Mouse (Mus musculus) left cerebral cortex, postnatal 36 days (tissue): ENCODE data around the gene Gmds. TPM values are rescaled to one million over a fixed set of nuclear protein-coding genes. Genes with fewer than 3 reads are reported as not detected.

ENCODE experiments used
- DNase-seq, 2 experiments: peaks; one replicate each; pipeline ENCODE4 v3.0.0; 2021 to 2022; ENCODE audit warnings: low spot score in 2 of 2, mixed read lengths in 1 of 2
- intact Hi-C: fragments of 180-260 bp; cut with DNase I; formaldehyde crosslinking; loops from one replicate; pipeline ENCODE4 v1.15.1; 2025
- total RNA-seq, 2 experiments: library from RNA; stranded (reverse); gene quantifications; 2 replicates each; pipeline ENCODE4 v1.2.3; 2021

Gene Gmds
- total RNA-seq, 2 experiments from 2014 or later = 10.3 to 12.8 TPM

DNA sequence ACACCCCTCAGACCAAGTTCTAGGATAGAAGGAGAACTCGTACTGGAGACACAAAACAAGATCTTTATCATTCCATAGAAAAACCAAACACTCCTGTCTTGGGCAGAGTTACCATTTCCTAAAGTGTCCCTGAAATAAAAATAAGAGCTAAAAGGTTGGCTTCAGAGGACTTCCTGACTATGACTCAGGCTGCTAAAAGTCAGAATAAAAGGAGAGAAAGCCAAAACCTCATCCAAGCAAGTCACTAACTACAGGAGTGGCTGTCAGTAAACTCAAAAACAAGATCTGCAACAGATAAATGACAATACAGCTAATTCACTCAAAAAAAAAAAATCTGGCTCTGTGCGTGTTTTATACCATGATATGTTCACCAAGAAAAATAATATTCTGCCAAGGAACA is 69.3 kb downstream of the Gmds start:
- DNase-seq = no peak
- intact Hi-C loops = no loop called here

DNA sequence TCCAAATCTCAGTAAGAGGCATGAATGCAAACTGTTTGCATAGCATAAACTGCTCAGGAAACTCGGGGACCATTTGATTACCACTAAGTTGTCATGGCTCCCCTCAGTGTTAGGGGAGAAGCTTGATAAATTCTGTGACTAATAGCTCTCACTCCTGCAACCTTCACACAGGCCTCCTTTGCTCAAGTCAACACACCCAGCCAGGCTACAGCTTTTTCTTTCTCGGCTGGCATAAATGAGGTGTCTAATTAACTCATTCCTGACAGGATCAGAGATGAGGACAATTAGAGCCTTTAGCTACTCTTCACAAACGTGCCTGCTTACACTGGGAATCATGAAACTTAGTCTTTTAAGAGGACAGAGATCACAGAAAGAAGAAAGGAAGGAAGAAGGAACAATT is 70.3 kb downstream of the Gmds start:
- DNase-seq = no peak
- intact Hi-C loops = no loop called here

DNA sequence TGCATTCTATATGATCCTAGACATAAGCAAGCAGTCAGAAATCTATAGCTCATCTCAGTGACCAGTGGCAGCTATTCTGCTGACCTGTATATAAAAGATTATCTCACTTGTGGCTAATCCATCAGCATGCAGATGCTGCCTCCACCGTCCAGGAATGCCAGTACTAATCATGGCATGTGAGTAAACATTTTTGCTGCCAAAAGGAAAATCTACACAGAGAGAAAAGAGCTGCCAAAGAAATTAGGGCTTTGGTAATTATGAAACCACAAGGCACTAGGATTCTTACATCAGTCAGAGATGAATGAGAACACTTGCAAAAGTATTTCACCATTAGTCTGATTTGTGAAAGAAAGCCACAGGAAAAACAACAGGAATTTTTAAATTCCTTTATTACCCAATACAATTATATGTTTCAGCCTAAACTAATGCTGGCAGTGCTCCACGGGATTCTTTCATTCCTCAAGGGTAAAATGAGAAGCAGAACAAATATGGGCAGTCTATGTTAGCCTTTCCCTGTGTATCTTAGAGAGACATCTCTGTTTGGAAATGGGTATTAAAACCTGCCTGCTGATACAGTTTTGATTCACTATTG is 71.3 kb downstream of the Gmds start:
- intact Hi-C loops = no loop called here
- DNase-seq = no peak

DNA sequence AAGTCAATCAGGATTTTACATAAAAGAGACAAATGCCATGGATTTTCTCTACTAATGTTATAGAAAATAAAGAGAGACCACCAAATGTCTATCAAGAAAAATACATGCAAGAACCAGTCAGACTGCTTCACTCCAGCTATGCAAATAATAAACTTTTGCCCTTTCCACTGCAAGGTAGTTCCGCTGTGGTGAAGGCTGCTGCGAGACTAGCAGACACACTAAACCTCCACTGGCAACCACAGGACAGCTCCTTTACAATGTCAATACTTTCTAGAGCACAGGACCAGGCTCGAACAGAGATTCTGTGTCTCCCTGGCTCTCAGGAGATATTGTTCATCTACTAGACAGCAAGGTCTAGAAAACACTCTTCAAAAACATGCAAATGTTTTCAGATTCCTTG is 71.8 kb downstream of the Gmds start:
- intact Hi-C loops = no loop called here
- no peak for DNase-seq

GRCm38 (mm10) chr13:32256121-32256520 is 82.4 kb downstream of the Gmds start:
- intact Hi-C loops = no loop called here
- DNase-seq = no peak

DNA sequence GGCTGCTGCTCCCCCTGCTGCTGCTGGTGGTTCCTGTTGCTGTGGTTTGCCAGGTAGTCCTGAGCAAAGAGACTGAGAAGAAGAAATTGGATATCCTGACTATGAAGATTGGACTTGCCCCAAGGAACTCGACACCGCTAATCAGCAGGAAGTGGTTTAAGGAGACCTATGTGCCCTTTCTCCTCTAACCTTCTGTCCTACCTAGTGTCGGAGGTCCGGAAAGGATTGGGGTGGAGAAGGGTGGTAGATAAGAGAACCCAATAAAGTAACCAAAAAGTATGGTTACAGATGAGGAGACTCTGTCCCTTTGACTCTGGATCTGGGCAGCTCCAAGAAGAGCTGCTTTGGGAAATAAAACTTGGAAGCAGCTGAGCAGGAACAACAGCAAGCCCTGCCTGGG is 86.3 kb downstream of the Gmds start:
- intact Hi-C loops = no loop called here
- DNase-seq = no peak

- DNase-seq = no peak
- intact Hi-C loops = no loop called here
Observed at GRCm38 (mm10) chr13:32242200-32242599, 96.3 kb downstream of the Gmds start.

GRCm38 (mm10) chr13:32236269-32236678 is 102.3 kb downstream of the Gmds start:
- DNase-seq = no peak
- intact Hi-C loops = no loop called here

DNA sequence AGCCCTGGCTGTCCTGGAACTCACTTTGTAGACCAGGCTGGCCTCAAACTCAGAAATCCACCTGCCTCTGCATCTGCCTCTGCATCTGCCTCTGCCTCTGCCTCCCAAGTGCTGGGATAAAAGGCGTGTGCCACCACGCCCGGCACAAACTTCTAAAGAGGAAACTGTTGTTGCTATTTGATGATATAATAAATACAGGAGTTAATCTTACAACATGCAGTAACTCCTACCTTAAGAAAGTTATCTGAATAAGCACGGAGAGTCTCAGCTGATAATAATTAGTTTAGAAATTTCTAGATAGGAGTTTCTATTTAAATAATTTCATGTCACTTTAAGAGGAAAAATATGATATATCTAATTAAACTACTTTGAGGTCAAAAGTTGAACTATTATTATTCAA is 103.5 kb downstream of the Gmds start:
- no peak for DNase-seq
- intact Hi-C loops = no loop called here

- intact Hi-C loops = no loop called here
Observed at GRCm38 (mm10) chr13:32234019-32234418, 104.5 kb downstream of the Gmds start.

GRCm38 (mm10) chr13:32232391-32232790 is 106.1 kb downstream of the Gmds start:
- intact Hi-C loops = no loop called here
- no peak for DNase-seq

More at GRCm38 (mm10) chr13:32234019-32234418, 104.5 kb downstream of the Gmds start:
- no peak for DNase-seq

- intact Hi-C loops = no loop called here
- no peak for DNase-seq
Observed at GRCm38 (mm10) chr13:32231956-32232355, 106.6 kb downstream of the Gmds start.

- intact Hi-C loops = no loop called here
- no peak for DNase-seq
Observed at GRCm38 (mm10) chr13:32227874-32228562, 110.5 kb downstream of the Gmds start.

GRCm38 (mm10) chr13:32217647-32218046 is 120.9 kb downstream of the Gmds start:
- DNase-seq = no peak
- intact Hi-C loops = loop anchor here (10.0 kb wide), 1 partner anchor 197 kb away; no protein-coding TSS in a partner anchor

DNA sequence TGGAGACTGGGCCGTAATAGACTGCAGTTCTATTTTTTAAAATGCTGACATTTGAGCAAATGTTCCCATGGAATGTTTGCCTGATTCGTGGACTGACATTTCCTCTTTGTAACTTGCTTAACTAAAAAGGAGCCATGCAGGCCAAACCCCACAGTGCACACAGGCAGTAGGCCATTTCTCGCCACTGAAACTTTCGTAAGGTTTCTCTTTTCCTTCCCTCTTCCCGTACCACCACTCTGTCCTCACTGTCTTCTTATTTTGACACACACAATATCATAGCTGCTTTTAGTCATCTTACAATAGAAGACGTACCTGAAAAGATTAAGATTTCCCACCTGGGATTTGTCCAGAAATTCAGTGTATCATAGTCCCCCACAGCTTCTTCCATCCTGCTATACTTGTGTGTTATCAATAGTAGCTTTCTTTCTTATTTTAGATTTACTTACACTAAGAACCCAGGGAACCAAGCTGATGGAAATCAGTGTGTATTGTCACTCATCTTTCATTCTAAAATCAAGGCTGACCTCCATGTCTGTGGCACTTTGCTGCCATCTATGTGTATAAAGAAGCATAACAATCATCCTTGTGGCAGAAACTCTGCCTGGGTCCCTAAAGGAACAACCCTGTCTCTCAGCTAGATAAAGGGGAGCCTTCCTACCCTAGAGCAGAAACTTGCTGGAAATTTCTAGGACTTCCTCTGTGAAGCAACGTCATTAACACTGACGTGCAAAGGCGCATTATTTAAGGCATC is 124.7 kb downstream of the Gmds start:
- intact Hi-C loops = loop anchor here (2.0 to 10.0 kb wide), 2 partner anchors 201 to 413 kb away; no protein-coding TSS in a partner anchor
- no peak for DNase-seq

DNA sequence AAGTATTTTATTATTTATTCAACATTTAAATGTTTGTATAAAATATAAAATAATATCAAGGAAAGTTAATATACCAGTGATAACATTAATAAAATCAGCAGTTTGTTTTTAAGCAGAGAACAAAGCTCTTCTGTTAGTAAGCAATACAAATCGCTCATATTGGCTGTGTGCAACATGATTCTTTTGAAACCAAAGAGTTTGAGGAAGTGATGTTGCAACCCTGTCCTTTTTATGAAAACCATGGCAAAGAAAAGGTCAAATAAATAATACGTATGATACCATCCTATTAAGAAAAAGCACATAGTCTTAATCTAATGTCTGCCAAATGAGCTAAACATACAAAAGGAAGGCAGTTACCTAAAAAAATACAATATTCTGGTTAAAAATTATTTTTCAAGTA is 126.4 kb downstream of the Gmds start:
- intact Hi-C loops = loop anchor here (10.0 kb wide), 1 partner anchor 203 kb away; no protein-coding TSS in a partner anchor
- DNase-seq = no peak

GRCm38 (mm10) chr13:32207172-32207908 is 131.2 kb downstream of the Gmds start:
- no peak for DNase-seq
- intact Hi-C loops = no loop called here

DNA sequence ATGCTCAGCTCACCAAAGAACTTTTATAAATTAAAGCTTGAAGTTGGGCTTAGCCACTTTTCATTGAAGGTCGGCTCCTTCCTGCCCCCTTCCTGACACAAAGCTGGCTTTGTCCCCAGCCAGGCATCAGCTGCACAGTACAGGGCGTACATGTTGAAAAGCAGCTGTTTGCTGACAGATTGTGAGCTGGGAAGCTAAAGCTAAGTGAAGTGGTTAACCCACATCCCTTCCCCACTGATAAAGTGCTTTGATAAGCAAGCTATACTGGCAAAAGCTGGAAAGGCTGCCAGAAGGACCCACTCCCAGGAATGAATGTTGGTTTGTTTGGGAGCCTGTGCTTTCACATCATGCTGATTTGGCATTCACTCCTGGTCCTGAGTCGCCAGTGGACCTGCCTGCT is 158.6 kb downstream of the Gmds start:
- no peak for DNase-seq
- intact Hi-C loops = no loop called here

GRCm38 (mm10) chr13:32178682-32179081 is 159.9 kb downstream of the Gmds start:
- DNase-seq = no peak
- intact Hi-C loops = no loop called here

DNA sequence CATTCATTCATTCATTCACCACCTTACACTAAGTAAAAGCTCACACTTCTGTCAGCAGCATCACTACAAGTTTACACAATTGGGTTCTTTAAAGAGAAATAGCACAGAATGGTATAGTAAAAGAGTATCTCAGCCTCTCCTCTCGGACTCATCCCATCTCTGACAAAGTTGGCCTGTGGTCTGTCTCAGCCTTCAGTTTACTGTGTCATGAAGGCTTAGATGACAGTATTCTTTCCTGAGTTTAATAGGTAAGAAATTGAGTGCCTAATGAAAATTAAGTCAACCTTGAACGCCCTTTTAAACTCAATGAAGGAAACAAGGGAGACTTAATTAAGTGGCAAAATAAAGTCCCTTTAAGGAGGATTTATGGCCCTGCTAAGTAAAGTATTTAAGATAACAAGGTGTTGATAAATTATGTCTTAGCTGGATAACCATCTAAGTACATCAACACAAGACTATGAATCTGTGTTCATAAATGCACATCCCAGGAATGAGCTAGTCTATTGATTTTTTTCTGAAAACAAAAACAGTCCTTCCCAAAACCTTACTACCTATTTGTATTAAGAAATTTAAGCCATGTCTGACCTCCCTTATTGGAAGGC is 160.6 kb downstream of the Gmds start:
- intact Hi-C loops = no loop called here
- DNase-seq = no peak
